Mouse (Mus musculus) liver, adult (tissue): ENCODE measurements around the gene Ganab.

ENCODE experiments used
- GATA4 ChIP-seq: IDR thresholded peaks from 2 replicates; pipeline ENCODE4 v1.6.1; 2014; ENCODE audit warnings: mild to moderate bottlenecking, low read length; ENCODE audit not compliant: insufficient replicate concordance

Ganab gene

GRCm38 (mm10) chr19:8881034-8881392 is 16.9 kb upstream of the Ganab start:
- TF ChIP-seq GATA4 = no peak

- TF ChIP-seq GATA4 = no peak
Observed at GRCm38 (mm10) chr19:8883616-8884015, 14.3 kb upstream of the Ganab start, which contains the start of the genes Lbhd1 and Gm49403. Gene Lbhd1, plus strand, starts transcription at chr19:8883732. Gene Gm49403, plus strand, starts transcription at chr19:8883930.

GRCm38 (mm10) chr19:8886916-8887584 is 10.8 kb upstream of the Ganab start:
- TF ChIP-seq GATA4 = no peak

- TF ChIP-seq GATA4 = no peak
Observed at GRCm38 (mm10) chr19:8887585-8888463, 10.0 kb upstream of the Ganab start.

DNA sequence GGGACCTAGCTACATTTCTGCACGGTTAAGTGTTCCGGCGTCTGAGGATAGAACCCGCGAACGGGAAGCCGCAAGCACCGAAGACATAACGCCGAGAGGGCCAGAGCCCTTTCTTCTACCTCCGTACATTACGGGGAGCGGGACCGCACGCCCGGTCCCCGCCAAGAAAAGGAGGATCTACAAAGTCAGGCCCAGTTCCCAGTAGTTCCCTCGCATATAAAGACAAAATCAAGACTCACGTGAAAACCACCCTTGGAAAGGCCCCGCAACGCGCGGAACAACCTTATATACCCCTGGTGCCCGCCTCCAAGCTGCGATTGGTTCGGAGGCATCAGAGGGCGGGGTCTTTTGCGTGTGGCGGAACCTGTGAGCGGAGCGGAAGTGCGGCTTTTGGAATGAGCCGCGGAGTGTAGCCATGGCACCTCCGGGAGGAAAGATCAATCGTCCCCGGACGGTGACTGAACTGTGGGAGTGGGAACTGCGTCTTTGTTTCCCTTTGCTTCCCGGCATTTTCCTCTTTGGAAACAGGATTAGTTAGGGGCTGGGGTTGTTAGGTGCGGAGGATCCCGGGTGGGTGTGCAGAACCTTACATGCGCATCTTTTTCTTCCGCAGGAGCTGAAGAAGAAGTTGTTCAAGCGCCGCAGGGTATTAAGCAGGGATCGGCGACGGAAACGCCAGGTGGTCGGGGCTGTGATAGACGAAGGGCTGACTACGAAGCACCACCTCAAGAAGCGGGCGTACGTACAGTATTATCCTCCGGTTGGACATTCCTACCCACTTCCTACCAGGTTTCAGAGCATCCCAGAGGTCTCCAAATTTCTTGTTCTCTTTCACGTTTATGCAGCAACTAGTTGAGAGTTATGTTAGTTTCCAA is 9.1 kb upstream of the Ganab start, which contains the start of the genes 1810009A15Rik and Gm49416:
Gene 1810009A15Rik, plus strand, starts transcription at position 343 of the 875 bp plus-strand sequence.
Gene Gm49416, plus strand, starts transcription at position 416 of the 875 bp plus-strand sequence.
- TF ChIP-seq GATA4 = no peak; the same call in 1 of the 2 replicates

DNA sequence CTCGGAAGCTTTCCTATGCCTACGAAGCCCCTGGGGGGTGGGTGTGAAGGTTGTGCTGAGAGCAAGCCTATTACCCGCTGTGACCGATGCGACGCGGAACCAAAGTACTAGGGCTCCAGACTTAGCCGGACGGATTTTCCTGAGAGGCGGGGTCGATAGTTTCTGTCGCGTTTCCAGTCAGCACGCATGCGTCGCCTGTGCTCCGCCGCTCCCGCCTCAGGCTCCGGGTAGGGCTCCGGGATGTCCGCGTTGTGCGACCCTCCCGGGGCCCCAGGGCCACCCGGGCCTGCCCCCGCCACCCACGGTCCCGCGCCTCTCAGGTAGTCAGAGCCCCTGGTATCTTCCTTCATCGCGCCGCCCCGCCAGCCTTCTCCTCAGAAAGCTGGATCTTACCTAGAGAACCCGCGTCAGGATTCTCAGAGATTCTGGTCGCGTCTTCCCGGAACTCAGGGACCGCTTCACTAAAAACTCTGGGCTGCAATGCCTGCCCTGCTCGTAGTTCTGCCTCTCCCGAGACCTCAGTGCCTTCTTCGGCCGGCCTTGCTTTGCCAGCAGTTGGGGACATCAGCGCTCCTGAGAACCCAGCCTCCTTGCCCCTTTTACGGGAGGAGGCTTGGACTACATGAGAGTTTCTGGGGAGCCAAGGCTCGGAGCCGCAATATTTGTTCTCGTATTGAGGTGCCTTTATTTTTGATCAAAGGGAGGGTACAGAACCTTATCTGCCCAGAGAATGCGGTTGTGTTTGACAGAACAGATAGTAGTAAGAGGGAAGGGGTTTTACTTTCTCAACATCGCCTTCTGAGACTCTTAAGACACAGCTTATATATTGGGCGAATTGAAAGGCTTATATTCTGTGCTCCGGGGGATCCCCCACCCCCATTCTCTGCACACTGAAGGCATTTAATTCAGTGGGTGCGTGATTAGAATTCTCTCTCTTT is 4.8 kb upstream of the Ganab start, which contains the start of gene Ints5:
Gene Ints5, plus strand, starts transcription at position 177 of the 938 bp plus-strand sequence.
- TF ChIP-seq GATA4 = no peak

DNA sequence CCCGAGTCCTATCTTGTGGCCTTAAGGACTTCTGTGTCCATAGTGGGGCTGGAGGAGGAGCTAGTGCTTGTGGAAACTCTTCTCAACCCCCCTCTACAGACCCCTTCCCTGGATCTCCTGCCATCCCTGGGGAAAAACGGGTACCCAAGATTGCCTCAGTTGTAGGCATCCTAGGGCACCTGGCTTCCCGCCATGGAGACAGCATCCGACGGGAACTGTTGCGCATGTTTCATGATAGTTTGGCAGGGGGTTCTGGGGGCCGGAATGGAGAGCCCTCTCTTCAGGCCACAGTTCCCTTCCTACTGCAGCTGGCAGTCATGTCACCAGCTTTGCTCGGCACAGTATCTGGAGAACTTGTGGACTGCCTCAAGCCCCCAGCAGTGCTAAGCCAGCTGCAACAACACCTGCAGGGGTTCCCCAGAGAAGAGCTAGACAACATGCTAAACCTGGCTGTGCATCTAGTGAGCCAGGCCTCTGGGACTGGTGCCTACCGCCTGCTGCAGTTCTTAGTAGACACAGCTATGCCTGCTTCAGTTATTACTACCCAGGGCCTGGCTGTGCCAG is 2.4 kb upstream of the Ganab start:
- TF ChIP-seq GATA4 = no peak

DNA sequence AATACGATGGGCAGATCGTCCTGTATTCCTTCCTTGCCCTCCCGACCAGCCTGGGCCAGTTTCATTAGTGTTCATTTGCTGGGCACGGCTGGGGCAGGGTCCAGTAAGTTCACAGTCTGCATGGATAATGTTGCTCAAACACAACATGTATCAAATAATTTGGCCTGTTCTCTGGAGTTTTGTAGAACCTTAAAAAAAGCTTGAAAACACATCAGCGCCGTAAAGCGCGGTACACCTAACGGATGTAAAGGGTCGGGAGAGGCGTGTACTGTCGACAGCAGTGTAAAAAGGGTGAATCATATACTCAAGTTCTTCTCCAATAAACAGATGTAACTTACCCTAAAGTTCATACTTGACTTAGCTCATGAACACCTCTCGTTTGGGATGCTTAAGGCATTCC is 705 bp downstream of the Ganab start:
- TF ChIP-seq GATA4 = no peak

DNA sequence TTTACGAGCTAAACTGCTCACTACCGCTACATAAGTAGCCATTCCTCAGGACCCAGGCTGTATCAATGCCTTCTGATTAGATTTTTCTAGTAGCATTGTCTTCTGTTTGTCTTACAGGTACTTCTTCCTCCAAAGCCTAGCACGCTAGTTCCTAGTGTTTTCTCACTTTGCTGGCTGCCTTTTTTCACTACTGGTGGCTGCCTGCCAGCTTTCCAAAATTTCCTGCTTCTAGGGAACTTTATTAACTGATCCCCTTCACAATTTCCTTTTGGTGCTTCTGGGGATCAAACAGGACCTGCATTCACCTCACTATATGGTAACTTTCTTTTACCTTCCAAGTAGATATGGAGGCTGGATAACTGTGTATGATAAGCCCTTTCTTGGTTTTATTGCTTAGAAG is 1.2 kb downstream of the Ganab start:
- no peak for TF ChIP-seq GATA4

DNA sequence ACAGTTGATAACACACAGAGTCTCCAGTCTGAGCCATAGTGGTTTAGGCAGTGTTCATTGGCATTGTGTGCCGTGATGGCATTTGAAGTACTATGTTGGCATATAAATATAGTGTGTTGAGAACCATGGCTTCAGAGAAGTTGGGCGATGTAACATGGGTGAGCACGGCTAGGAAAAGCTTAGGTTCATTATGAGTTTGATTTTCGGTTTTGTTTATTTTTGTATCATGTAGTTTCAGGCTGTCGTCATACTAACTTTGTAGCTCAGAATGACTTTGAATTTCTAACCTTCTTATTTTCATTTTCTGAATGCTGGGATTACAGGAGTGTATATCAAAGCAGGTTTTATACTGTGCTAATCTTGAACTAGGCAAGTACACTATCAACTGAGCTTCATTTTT is 5.5 kb downstream of the Ganab start:
- no peak for TF ChIP-seq GATA4

DNA sequence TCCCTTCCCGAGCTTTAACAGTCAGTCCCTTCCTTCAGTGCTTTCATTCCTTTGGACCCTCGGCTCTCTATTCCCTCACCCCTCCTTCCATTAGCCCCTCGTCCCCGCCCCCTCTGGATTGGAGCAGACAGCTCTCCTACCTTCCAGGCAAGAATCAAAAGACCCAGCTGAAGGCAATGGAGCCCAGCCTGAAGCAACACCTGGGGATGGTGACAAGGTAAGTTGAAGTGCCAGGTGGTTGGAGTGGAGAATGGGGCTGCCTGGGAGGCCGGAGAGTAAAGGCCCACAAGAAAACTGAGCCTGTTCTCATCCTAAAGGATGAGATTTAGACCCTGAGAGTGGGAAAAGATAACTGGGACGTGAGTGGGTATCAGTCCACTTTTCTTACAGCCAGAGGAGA is 10.7 kb downstream of the Ganab start:
- no peak for TF ChIP-seq GATA4

DNA sequence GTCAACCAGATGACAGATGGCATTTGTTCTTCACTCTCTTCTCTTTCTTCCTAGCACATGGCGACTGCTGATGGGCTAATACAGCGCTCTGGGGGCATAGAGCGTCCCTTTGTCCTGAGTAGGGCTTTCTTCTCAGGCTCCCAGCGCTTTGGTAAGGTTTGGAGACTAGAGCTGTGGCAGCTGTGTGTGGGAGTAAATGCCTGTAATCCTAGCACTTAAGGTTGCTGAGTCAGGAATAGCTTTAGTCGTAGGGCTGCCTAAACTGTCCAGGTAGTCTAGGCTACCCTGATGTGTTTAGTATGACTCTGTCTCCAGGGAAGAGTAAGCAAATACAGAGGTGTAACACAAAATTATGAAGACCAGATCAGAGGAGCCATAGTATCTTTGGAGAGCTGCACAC is 13.9 kb downstream of the Ganab start:
- TF ChIP-seq GATA4 = no peak

DNA sequence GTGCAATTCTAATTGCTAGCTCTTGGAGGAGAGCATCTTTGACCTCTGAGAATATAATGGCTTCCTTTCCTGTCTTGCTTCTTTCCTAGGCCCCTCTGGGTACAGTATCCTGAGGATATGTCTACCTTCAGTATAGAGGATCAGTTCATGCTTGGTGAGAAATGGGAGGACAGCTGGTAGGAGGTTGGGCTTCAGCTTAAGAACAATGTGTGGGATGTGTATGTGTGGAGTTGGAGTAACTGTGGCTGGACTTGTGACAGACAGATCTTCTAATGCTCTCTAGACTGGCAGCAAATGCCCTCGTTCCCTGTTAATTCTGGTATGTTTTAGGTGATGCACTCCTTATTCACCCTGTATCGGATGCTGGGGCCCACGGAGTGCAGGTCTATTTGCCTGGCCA is 16.3 kb downstream of the Ganab start:
- TF ChIP-seq GATA4 = no peak

GRCm38 (mm10) chr19:8919000-8919399 is 21.1 kb downstream of the Ganab start:
- TF ChIP-seq GATA4 = no peak
